Mouse (Mus musculus): Measurements from ENCODE around the gene Itga3. TPM values are rescaled to one million over a fixed set of nuclear protein-coding genes. Genes with fewer than 3 reads are reported as not detected.

The Itga3 gene
- polyA plus RNA-seq (2012; rRNA removed), result 17.0 and 17.1 TPM in 2 replicates

DNA sequence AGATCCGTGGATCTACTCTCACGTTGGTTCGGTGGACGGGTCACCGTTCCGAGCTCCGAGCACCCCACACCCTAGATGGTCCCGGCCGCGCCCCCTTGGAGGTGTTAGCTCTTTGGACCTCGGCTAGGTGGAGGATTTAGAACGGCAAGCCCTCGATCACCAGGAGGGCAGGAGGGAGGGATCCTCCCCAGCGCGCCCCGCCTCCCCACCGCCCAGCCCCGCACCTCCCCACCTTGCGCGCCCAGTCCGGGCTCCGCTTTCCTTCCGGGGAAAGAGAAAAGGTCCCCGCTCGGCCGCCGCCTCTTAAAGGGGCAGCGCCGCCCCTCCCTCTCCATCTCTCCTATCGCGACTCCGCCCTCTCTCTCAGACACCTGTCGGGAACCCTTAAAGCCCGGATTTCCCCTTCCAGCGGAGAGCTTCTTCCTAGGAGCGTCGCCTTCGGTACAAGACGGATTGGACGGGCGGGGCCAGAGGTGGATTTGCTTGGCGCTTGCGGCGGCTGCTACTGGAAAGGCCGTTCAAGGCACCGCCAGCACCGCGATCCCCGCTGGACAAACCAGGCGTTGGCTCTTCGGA lies at the start of gene Itga3:
Gene Itga3, minus strand, starts transcription at position 266 of the 576 bp plus-strand sequence.
- WGBS, result 1% methylated on average over 42 of the region's 51 CpGs
- H3K4me3 ChIP-seq (ENCODE audit: control insufficient read depth, insufficient read depth, low read length), result peak within 1 kb of the TSS; percentile 43
- H3K27ac ChIP-seq (ENCODE audit: control insufficient read depth, insufficient read depth, low read length), result no peak within 1 kb of the TSS
- H3K27me3 ChIP-seq (ENCODE audit: control insufficient read depth, insufficient read depth, low read length), result peaks cover 15% of the 10 kb centered on the region; the same call in 1 of the 2 replicates
- DNase-seq, result peak; percentile 48
- H3K4me1 ChIP-seq (replicated peaks; ENCODE audit: control insufficient read depth, insufficient read depth, low read length), result peaks cover 12% of the 10 kb centered on the region
- TF ChIP-seq CTCF (IDR thresholded peaks at IDR 0.05; ENCODE audit: borderline replicate concordance, control insufficient read depth, extremely low read depth, insufficient read depth, low read length, poor library complexity), result no peak
- TF ChIP-seq POLR2A (IDR thresholded peaks at IDR 0.05; ENCODE audit: control insufficient read depth, extremely low read depth, insufficient read depth, low read length, poor library complexity), result no peak
- H3K36me3 ChIP-seq (ENCODE audit: control insufficient read depth, insufficient read depth, low read length), result no peaks in the 10 kb centered on the region

DNA sequence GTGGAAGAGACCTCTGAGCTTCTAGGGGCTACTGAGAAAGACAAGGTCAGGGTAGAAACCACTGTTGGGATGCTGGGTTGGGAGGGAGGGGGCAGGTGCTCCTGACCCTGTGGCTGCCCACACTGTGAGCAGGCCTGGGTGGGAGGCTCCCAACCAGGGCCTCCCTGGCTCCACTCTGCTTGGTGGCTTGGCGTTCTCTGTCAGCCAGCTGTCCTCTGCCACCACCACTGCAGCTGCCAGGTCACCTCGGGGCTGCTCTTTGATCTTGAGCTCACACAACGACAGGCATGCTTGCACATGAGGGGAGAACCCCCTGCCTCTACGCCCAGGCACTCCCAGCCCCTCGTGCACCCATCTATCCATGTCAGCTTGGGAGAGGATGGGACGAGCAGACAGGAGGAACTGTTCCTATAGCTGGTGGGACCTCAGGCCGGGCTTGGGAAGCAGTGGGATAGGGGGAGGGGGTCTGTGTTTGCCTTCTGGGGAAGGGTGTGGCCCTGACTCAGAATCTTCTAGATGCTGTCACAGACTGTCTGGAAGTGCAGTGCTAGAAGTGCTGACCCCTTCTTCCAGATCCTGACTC lies 48.9 kb upstream of the Itga3 start:
- Histone ChIP-seq H3K4me3 (ENCODE audit: control insufficient read depth, insufficient read depth, low read length) (no peak overlapping the region), H3K36me3 (ENCODE audit: control insufficient read depth, insufficient read depth, low read length) (no peaks in the 10 kb centered on the region), H3K4me1 (replicated peaks; ENCODE audit: control insufficient read depth, insufficient read depth, low read length) (peaks cover 6% of the 10 kb centered on the region), H3K27me3 (ENCODE audit: control insufficient read depth, insufficient read depth, low read length) (peaks cover 14% of the 10 kb centered on the region; the same call in 1 of the 2 replicates), H3K27ac (ENCODE audit: control insufficient read depth, insufficient read depth, low read length) (no peak overlapping the region)
- TF ChIP-seq POLR2A (IDR thresholded peaks at IDR 0.05; ENCODE audit: control insufficient read depth, extremely low read depth, insufficient read depth, low read length, poor library complexity), result no peak
- no peak for TF ChIP-seq CTCF (IDR thresholded peaks at IDR 0.05; ENCODE audit: borderline replicate concordance, control insufficient read depth, extremely low read depth, insufficient read depth, low read length, poor library complexity)
- no peak for DNase-seq
- 26% methylated on average over 7 of the region's 7 CpGs for WGBS

DNA sequence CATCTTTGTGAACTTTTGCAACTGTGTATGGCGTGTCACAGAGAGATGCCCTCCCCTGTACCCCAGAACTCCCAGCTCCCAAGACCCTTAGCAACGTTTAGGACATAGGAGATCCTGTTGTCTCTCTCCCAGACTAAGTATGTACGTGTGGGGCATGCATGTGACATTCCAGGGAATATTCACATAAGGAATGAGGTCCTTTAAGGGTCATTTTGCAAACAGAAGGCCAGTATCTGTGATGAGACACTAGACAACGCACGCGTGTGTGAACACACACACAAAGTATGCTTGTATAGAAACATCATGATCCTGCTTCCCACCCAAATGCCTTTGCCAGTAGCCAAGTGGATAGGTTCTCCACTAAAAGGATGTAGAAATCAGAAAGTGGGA lies 45.5 kb upstream of the Itga3 start:
- WGBS, result 83% methylated on average over 6 of the region's 6 CpGs

DNA sequence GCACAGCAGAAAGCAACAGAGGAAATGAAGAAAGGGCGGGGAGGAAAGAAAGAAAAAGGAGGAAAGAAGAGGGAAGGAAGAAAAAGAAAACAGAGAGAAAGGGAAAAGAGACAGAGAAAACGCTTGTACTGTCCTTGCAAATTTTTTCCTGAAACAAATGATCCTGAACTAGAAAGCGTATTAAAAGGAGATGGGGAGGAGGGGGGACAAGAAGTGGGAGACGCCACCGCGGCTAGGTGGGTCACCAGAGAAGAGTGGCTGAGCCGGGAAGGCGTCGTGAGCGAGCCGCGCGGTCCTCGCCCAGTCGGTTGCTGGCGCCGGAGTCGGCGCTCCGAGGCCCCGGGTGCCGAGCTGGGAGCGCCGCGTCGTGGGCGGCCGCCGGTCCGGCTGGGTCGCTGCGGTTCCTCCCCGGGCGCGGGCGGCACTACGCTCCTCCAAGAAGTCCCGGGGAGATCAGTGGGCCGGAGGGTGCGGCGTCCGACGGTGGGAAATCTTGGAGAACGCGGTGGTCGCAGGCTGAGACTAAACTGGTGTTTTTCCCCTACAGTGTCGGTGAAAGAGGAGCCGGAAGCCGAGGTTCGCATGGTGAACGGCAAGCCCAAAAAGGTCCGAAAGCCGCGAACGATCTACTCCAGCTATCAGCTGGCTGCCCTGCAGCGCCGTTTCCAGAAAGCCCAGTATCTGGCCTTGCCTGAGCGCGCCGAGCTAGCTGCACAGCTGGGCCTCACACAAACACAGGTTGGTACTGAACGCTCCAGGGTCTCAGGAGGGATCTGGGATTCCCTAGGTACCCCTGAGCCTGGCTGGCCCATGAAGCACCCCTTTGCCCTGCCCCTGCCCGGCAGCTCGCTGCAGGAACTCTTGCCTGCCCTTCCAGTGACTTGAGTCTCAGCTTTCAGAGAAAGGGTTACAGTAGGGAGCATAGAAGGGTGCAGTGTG lies 44.8 kb upstream of the Itga3 start:
- Histone ChIP-seq H3K27ac (ENCODE audit: control insufficient read depth, insufficient read depth, low read length) (no peak overlapping the region), H3K4me1 (replicated peaks; ENCODE audit: control insufficient read depth, insufficient read depth, low read length) (peaks cover under 1% of the 10 kb centered on the region; the same call in 1 of the 2 replicates), H3K36me3 (ENCODE audit: control insufficient read depth, insufficient read depth, low read length) (no peaks in the 10 kb centered on the region), H3K27me3 (ENCODE audit: control insufficient read depth, insufficient read depth, low read length) (peaks cover 28% of the 10 kb centered on the region), H3K4me3 (ENCODE audit: control insufficient read depth, insufficient read depth, low read length) (no peak overlapping the region)
- no peak for DNase-seq
- TF ChIP-seq CTCF (IDR thresholded peaks at IDR 0.05; ENCODE audit: borderline replicate concordance, control insufficient read depth, extremely low read depth, insufficient read depth, low read length, poor library complexity) (no peak), POLR2A (IDR thresholded peaks at IDR 0.05; ENCODE audit: control insufficient read depth, extremely low read depth, insufficient read depth, low read length, poor library complexity) (no peak)
- WGBS, result 8% methylated on average over 63 of the region's 63 CpGs

More for the DNA sequence above, 45.5 kb upstream of the Itga3 start:
- no peak for TF ChIP-seq CTCF (IDR thresholded peaks at IDR 0.05; ENCODE audit: borderline replicate concordance, control insufficient read depth, extremely low read depth, insufficient read depth, low read length, poor library complexity)
- TF ChIP-seq POLR2A (IDR thresholded peaks at IDR 0.05; ENCODE audit: control insufficient read depth, extremely low read depth, insufficient read depth, low read length, poor library complexity), result no peak
- Histone ChIP-seq H3K27me3 (ENCODE audit: control insufficient read depth, insufficient read depth, low read length) (peaks cover 28% of the 10 kb centered on the region), H3K27ac (ENCODE audit: control insufficient read depth, insufficient read depth, low read length) (no peak overlapping the region), H3K4me3 (ENCODE audit: control insufficient read depth, insufficient read depth, low read length) (no peak overlapping the region), H3K36me3 (ENCODE audit: control insufficient read depth, insufficient read depth, low read length) (no peaks in the 10 kb centered on the region), H3K4me1 (replicated peaks; ENCODE audit: control insufficient read depth, insufficient read depth, low read length) (peaks cover 6% of the 10 kb centered on the region)
- DNase-seq, result no peak

DNA sequence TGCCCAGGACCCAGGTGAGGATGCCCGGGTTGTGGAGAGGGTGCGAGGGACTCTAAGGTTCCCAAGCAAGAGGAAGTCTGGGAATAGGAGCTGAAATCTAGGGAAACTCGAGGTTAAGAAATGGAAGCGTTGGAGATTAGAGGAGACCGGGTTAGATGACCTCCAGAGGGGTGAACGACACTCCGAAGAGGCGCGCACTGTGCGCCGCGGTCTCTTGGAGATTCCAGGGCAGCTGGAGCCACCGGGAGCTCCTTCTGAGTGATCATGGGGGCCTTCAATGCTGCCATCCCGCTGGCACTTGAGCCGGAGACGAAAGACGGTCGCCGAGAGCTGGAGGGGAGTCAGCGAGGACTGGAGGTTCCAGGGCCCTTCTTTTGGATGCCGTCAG lies 44.0 kb upstream of the Itga3 start:
- no peak for DNase-seq
- 9% methylated on average over 21 of the region's 21 CpGs for WGBS
- Histone ChIP-seq H3K27ac (ENCODE audit: control insufficient read depth, insufficient read depth, low read length) (no peak overlapping the region), H3K4me3 (ENCODE audit: control insufficient read depth, insufficient read depth, low read length) (no peak overlapping the region), H3K36me3 (ENCODE audit: control insufficient read depth, insufficient read depth, low read length) (no peaks in the 10 kb centered on the region), H3K4me1 (replicated peaks; ENCODE audit: control insufficient read depth, insufficient read depth, low read length) (no peaks in the 10 kb centered on the region), H3K27me3 (ENCODE audit: control insufficient read depth, insufficient read depth, low read length) (peaks cover 28% of the 10 kb centered on the region)
- TF ChIP-seq CTCF (IDR thresholded peaks at IDR 0.05; ENCODE audit: borderline replicate concordance, control insufficient read depth, extremely low read depth, insufficient read depth, low read length, poor library complexity) (no peak), POLR2A (IDR thresholded peaks at IDR 0.05; ENCODE audit: control insufficient read depth, extremely low read depth, insufficient read depth, low read length, poor library complexity) (no peak)

DNA sequence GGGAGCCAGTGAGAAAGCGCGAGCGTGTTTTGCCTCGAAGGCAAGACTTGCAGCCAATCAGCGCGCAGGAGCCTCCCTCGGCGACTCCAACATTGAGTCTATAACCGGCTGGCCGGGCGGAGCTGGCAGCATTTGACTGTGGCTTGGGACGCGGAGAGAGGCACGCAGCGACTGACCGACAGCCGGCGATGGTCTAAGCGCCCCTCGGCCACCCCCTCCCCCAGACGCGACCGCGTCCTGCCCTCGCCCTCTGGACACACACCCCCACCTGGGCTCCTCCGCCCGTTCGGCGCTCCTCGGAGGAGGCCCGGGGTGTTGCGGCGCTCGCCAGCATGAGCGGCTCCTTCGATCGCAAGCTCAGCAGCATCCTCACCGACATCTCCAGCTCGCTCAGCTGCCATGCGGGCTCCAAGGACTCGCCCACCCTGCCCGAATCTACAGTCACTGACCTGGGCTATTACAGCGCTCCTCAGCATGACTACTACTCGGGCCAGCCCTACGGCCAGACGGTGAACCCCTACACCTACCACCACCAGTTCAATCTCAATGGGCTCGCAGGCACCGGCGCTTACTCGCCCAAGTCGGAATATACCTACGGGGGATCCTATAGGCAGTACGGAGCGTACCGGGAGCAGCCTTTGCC lies 43.5 kb upstream of the Itga3 start, which contains the start of gene Dlx3:
Gene Dlx3, plus strand, starts transcription at position 130 of the 643 bp plus-strand sequence.
- Histone ChIP-seq H3K4me1 (replicated peaks; ENCODE audit: control insufficient read depth, insufficient read depth, low read length) (no peaks in the 10 kb centered on the region), H3K4me3 (ENCODE audit: control insufficient read depth, insufficient read depth, low read length) (no peak within 1 kb of the TSS)
- 4% methylated on average over 55 of the region's 55 CpGs for WGBS

More for the DNA sequence above, 43.5 kb upstream of the Itga3 start, which contains the start of gene Dlx3:
- Histone ChIP-seq H3K36me3 (ENCODE audit: control insufficient read depth, insufficient read depth, low read length) (no peaks in the 10 kb centered on the region), H3K27ac (ENCODE audit: control insufficient read depth, insufficient read depth, low read length) (no peak within 1 kb of the TSS), H3K27me3 (ENCODE audit: control insufficient read depth, insufficient read depth, low read length) (peaks cover 28% of the 10 kb centered on the region)
- TF ChIP-seq POLR2A (IDR thresholded peaks at IDR 0.05; ENCODE audit: control insufficient read depth, extremely low read depth, insufficient read depth, low read length, poor library complexity), result no peak
- TF ChIP-seq CTCF (IDR thresholded peaks at IDR 0.05; ENCODE audit: borderline replicate concordance, control insufficient read depth, extremely low read depth, insufficient read depth, low read length, poor library complexity), result no peak
- no peak for DNase-seq

Data from thymus, adult 2 months (tissue).